Mouse (Mus musculus) ES-Bruce4 (cell line): Measurements from ENCODE around the gene Prkn.

Source experiments
- CTCF ChIP-seq: IDR thresholded peaks from one replicate; pipeline ENCODE4 v1.8.1; 2011; ENCODE audit warnings: low read depth, low read length
- POLR2A ChIP-seq: IDR thresholded peaks from one replicate; pipeline ENCODE4 v1.8.1; 2011; ENCODE audit warnings: low read length; ENCODE audit not compliant: insufficient read depth

- TF ChIP-seq CTCF (no peak), POLR2A (no peak)
Measured at GRCm38 (mm10) chr17:11972969-11973787, 1133.0 kb downstream of the Prkn start.
